Comparison of ENCODE assay signal across 31 mouse cellular contexts in genomic region chr9:118887734-118888133, GRCm38 (mm10). TPM values are rescaled to one million over a fixed set of nuclear protein-coding genes. Genes with fewer than 3 reads are reported as not detected.
A peak's percentile ranks its signal among the peaks of the same experiment; 100 is the strongest.
DNase-seq lines count a peak whose midpoint lies in the region; ATAC-seq and TF ChIP-seq lines count a peak whose summit lies in the region.
"Had no signal": no experiment of that assay in that cellular context is flagged by ENCODE, and none has a peak within 500 bp of the region (broad histone marks: within the 10 kb centered on the region; RNA-seq: fewer than 3 reads in every experiment).

No protein-coding gene starts in this region.

- H3K79me2 ChIP-seq in heart, adult 2 months (replicated peaks; ENCODE audit: control insufficient read depth, insufficient read depth, low read length), result no peaks in the 10 kb centered on the region
- no peaks in the 10 kb centered on the region for H3K79me2 ChIP-seq in MEL (ENCODE audit: control insufficient read depth, insufficient read depth, low read length, poor library complexity)

- TF ChIP-seq CTCF in heart, adult 2 months (IDR thresholded peaks at IDR 0.05), result peak; percentile 45
- TF ChIP-seq CTCF in liver, postnatal 0 days (IDR thresholded peaks at IDR 0.05; ENCODE audit: low read depth), result peak; percentile 22; the same call in 1 of the 2 replicates
- TF ChIP-seq CTCF in spleen, adult 2 months (IDR thresholded peaks at IDR 0.05; ENCODE audit: extremely low read depth, insufficient read depth, insufficient read length, insufficient replicate concordance), result peak; percentile 7; the same call in 1 of the 2 replicates
- peak; percentile 14 to 37 (median 27); a peak in 5 of 6 replicates for TF ChIP-seq CTCF in MEL (IDR thresholded peaks at IDR 0.05 in 2 of 3, conservative IDR thresholded peaks at IDR 0.05 in 1 of 3; ENCODE audit: control insufficient read depth in 1 of 3, insufficient read depth in 1 of 3, low read depth in 2 of 3, low read length in 3 of 3, poor library complexity in 1 of 3, severe bottlenecking in 1 of 3)

- TF ChIP-seq EP300 in heart, adult 2 months (IDR thresholded peaks at IDR 0.05; ENCODE audit: insufficient read depth, low read depth, low read length), result no peak
- TF ChIP-seq EP300 in liver, postnatal 0 days (IDR thresholded peaks at IDR 0.05; ENCODE audit: low read depth), result no peak
- TF ChIP-seq EP300 in MEL (IDR thresholded peaks at IDR 0.05; ENCODE audit: low read depth in 1 of 2, low read length in 2 of 2), result no peak

- intact Hi-C loops in heart, adult 2 months (cut with DNase I), result no loop called here
- intact Hi-C loops in left cerebral cortex, postnatal 36 days (cut with DNase I), result no loop called here

- ATAC-seq in liver, postnatal 0 days, result no peak
- ATAC-seq in liver, embryonic 11.5 days (replicated peaks; ENCODE audit: low FRiP score), result no peak
- ATAC-seq: activated CD4-positive, CD25-positive, alpha-beta regulatory T cell, adult 4 months; forebrain, postnatal 0 days; inflammation-experienced regulatory T-cells, adult 6 months; midbrain, embryonic 16.5 days had no signal

- H3K9ac ChIP-seq in heart, adult 2 months (ENCODE audit: low read depth, low read length), result no peak overlapping the region
- no peak overlapping the region for H3K9ac ChIP-seq in liver, postnatal 0 days (replicated peaks)
- H3K9ac ChIP-seq in liver, embryonic 11.5 days (ENCODE audit: low read depth, low read length), result no peak overlapping the region
- no peak overlapping the region for H3K9ac ChIP-seq in MEL (ENCODE audit: control insufficient read depth, low read depth, low read length, poor library complexity, severe bottlenecking)
- H3K9ac ChIP-seq: embryonic facial prominence, embryonic 15.5 days; forebrain, embryonic 12.5 days; forebrain, postnatal 0 days; hindbrain, embryonic 15.5 days; limb, embryonic 13.5 days; liver, embryonic 13.5 days; neural tube, embryonic 12.5 days had no signal

- H3K36me3 ChIP-seq in heart, adult 2 months (ENCODE audit: control insufficient read depth, insufficient read depth, low read length), result no peaks in the 10 kb centered on the region
- H3K36me3 ChIP-seq in liver, postnatal 0 days (replicated peaks; ENCODE audit: insufficient read depth, low read length), result no peaks in the 10 kb centered on the region
- H3K36me3 ChIP-seq in liver, embryonic 11.5 days (ENCODE audit: control insufficient read depth, insufficient read depth, low read length), result no peaks in the 10 kb centered on the region
- H3K36me3 ChIP-seq in spleen, adult 2 months (ENCODE audit: control insufficient read depth, insufficient read depth, low read length), result no peaks in the 10 kb centered on the region
- peaks cover 0 to 5% of the 10 kb centered on the region in 2 experiments; a peak in 2 of 4 replicates for H3K36me3 ChIP-seq in MEL (ENCODE audit: control insufficient read depth in 1 of 2, insufficient read depth in 2 of 2, low read length in 2 of 2)
- H3K36me3 ChIP-seq: forebrain, embryonic 12.5 days; hindbrain, embryonic 15.5 days; liver, embryonic 13.5 days; midbrain, embryonic 10.5 days; neural tube, embryonic 12.5 days had no signal

- no peak for DNase-seq in heart, adult 2 months
- no peak for DNase-seq in heart, adult 9 months (ENCODE audit: low spot score in 2 of 2)
- DNase-seq in liver, postnatal 0 days, result no peak
- no peak for DNase-seq in liver, embryonic 11.5 days (ENCODE audit: low spot score)
- DNase-seq in spleen, adult 2 months (ENCODE audit: low read depth in 1 of 2, low spot score in 2 of 2), result no peak
- no peak for DNase-seq in spleen, postnatal 4 days (ENCODE audit: low spot score in 2 of 2)
- no peak for DNase-seq in MEL (ENCODE audit: low read depth, low spot score)
- no peak for DNase-seq in left cerebral cortex, postnatal 36 days (ENCODE audit: low spot score in 2 of 2)
- DNase-seq: adrenal gland, adult 8-10 months; cerebellum, adult 8-10 months; cerebellum, postnatal 25 days; forebrain, postnatal 0 days; kidney, adult 2 months; kidney, postnatal 10 days; layer of hippocampus, adult 9-11 months; liver, embryonic 13.5 days; right cerebral cortex, adult 18-20 months; spleen, adult 18-20 months; thymus, postnatal 25 days had no signal

- 93% methylated on average over 8 of the region's 8 CpGs for WGBS in heart, adult 2 months
- 89% methylated on average over 8 of the region's 8 CpGs for WGBS in liver, postnatal 0 days (ENCODE audit: insufficient replicate concordance)
- 93% methylated on average over 8 of the region's 8 CpGs for WGBS in liver, embryonic 11.5 days
- WGBS in spleen, adult 2 months, result 91% methylated on average over 8 of the region's 8 CpGs

- no peak for TF ChIP-seq POLR2A in heart, adult 2 months (IDR thresholded peaks at IDR 0.05; ENCODE audit: insufficient read depth, low read depth, low read length)
- TF ChIP-seq POLR2A in spleen, adult 2 months (IDR thresholded peaks at IDR 0.05; ENCODE audit: low read depth, low read length), result no peak
- no peak for TF ChIP-seq POLR2A in MEL (IDR thresholded peaks at IDR 0.05; ENCODE audit: control insufficient read depth in 1 of 2, insufficient read depth in 1 of 2, low read depth in 1 of 2, low read length in 2 of 2, poor library complexity in 1 of 2)

- H3K9me3 ChIP-seq in liver, postnatal 0 days (ENCODE audit: low read length), result no peaks in the 10 kb centered on the region
- H3K9me3 ChIP-seq in liver, embryonic 11.5 days (ENCODE audit: control insufficient read depth, low read length), result no peaks in the 10 kb centered on the region
- no peaks in the 10 kb centered on the region for H3K9me3 ChIP-seq in MEL (replicated peaks; ENCODE audit: insufficient read depth, low read length)
- H3K9me3 ChIP-seq: embryonic facial prominence, embryonic 10.5 days; embryonic facial prominence, embryonic 15.5 days; forebrain, embryonic 12.5 days; hindbrain, embryonic 10.5 days; hindbrain, embryonic 15.5 days; limb, embryonic 13.5 days; liver, embryonic 13.5 days; midbrain, embryonic 10.5 days; neural tube, embryonic 12.5 days had no signal

- H3K27ac ChIP-seq in heart, adult 2 months, result no peak overlapping the region; the same call in 1 of the 2 replicates
- no peak overlapping the region for H3K27ac ChIP-seq in liver, postnatal 0 days (ENCODE audit: low read depth)
- H3K27ac ChIP-seq in liver, embryonic 11.5 days (ENCODE audit: low read depth, low read length), result no peak overlapping the region
- no peak overlapping the region for H3K27ac ChIP-seq in spleen, adult 2 months (ENCODE audit: insufficient read depth, low read length)
- no peak overlapping the region for H3K27ac ChIP-seq in MEL (ENCODE audit: control insufficient read depth, low read depth, low read length)
- H3K27ac ChIP-seq: embryonic facial prominence, embryonic 10.5 days; embryonic facial prominence, embryonic 15.5 days; forebrain, embryonic 12.5 days; hindbrain, embryonic 10.5 days; hindbrain, embryonic 15.5 days; limb, embryonic 13.5 days; liver, embryonic 13.5 days; midbrain, embryonic 10.5 days; neural tube, embryonic 12.5 days had no signal

- no peak overlapping the region for H3K4me3 ChIP-seq in heart, adult 2 months
- H3K4me3 ChIP-seq in liver, postnatal 0 days (ENCODE audit: low read depth, low read length), result no peak overlapping the region
- no peak overlapping the region for H3K4me3 ChIP-seq in liver, embryonic 11.5 days (ENCODE audit: low read depth, low read length)
- no peak overlapping the region for H3K4me3 ChIP-seq in spleen, adult 2 months (ENCODE audit: extremely low read depth, insufficient read depth, insufficient read length)
- H3K4me3 ChIP-seq in MEL (ENCODE audit: control insufficient read depth in 1 of 2, insufficient read depth in 1 of 2, low read depth in 2 of 2, low read length in 2 of 2), result no peak overlapping the region
- H3K4me3 ChIP-seq: embryonic facial prominence, embryonic 10.5 days; embryonic facial prominence, embryonic 15.5 days; forebrain, embryonic 12.5 days; hindbrain, embryonic 10.5 days; hindbrain, embryonic 15.5 days; limb, embryonic 13.5 days; liver, embryonic 13.5 days; midbrain, embryonic 10.5 days; myocyte; neural tube, embryonic 12.5 days had no signal

- peaks cover 3% of the 10 kb centered on the region for H3K4me1 ChIP-seq in heart, adult 2 months (ENCODE audit: control insufficient read depth, insufficient read depth, low read length)
- no peaks in the 10 kb centered on the region for H3K4me1 ChIP-seq in liver, postnatal 0 days (ENCODE audit: insufficient read depth)
- H3K4me1 ChIP-seq in liver, embryonic 11.5 days (replicated peaks; ENCODE audit: control insufficient read depth, insufficient read depth, low read length), result peaks cover 6% of the 10 kb centered on the region
- no peaks in the 10 kb centered on the region for H3K4me1 ChIP-seq in spleen, adult 2 months (ENCODE audit: control insufficient read depth, insufficient read depth, insufficient read length)
- peaks cover 0 to 14% of the 10 kb centered on the region in 2 experiments; a peak in 3 of 4 replicates for H3K4me1 ChIP-seq in MEL (ENCODE audit: control insufficient read depth in 1 of 2, insufficient read depth in 2 of 2, low read length in 2 of 2)
- H3K4me1 ChIP-seq: liver, embryonic 13.5 days had no signal

- no peak overlapping the region for H3K4me2 ChIP-seq in liver, postnatal 0 days (ENCODE audit: low read depth, low read length)
- no peak overlapping the region for H3K4me2 ChIP-seq in liver, embryonic 11.5 days
- H3K4me2 ChIP-seq: embryonic facial prominence, embryonic 15.5 days; forebrain, embryonic 12.5 days; hindbrain, embryonic 15.5 days; limb, embryonic 13.5 days; liver, embryonic 13.5 days; neural tube, embryonic 12.5 days had no signal

- no peaks in the 10 kb centered on the region for H3K27me3 ChIP-seq in heart, adult 2 months (ENCODE audit: control insufficient read depth, insufficient read depth, low read length)
- H3K27me3 ChIP-seq in liver, postnatal 0 days (ENCODE audit: insufficient read depth, low read length), result no peaks in the 10 kb centered on the region
- H3K27me3 ChIP-seq in liver, embryonic 11.5 days (replicated peaks; ENCODE audit: control insufficient read depth, insufficient read depth, low read length), result no peaks in the 10 kb centered on the region
- H3K27me3 ChIP-seq in spleen, adult 2 months (ENCODE audit: control insufficient read depth, insufficient read depth, low read length), result no peaks in the 10 kb centered on the region
- no peaks in the 10 kb centered on the region for H3K27me3 ChIP-seq in MEL (ENCODE audit: control insufficient read depth in 1 of 2, insufficient read depth in 2 of 2, low read length in 2 of 2)
- H3K27me3 ChIP-seq: embryonic facial prominence, embryonic 15.5 days; forebrain, embryonic 12.5 days; hindbrain, embryonic 15.5 days; limb, embryonic 13.5 days; liver, embryonic 13.5 days; neural tube, embryonic 12.5 days had no signal

- TF ChIP-seq RAD21 in MEL (IDR thresholded peaks at IDR 0.05; ENCODE audit: low read depth, low read length), result no peak

RNA-seq across cellular contexts. Expression of gene Ctdspl, which starts 38.5 kb away (rescaled TPM):
- 1 to 10 TPM; 9.0 to 9.7 TPM for total RNA-seq in heart, adult 2 months (2021)
- polyA plus RNA-seq in heart, adult 2 months (2012; rRNA removed), result 8.5 and 9.6 TPM in 2 replicates
- polyA plus RNA-seq in liver, postnatal 0 days (2015; fragmentation: Nextera tagmentation; extraction: Ambion mirVana), result 2.2 and 2.4 TPM in 2 replicates
- polyA plus RNA-seq in liver, embryonic 11.5 days (2014; fragmentation: Nextera tagmentation; extraction: Ambion mirVana), result 8.2 and 8.4 TPM in 2 replicates
- polyA plus RNA-seq in spleen, adult 2 months (2012; rRNA removed), result 6.8 and 6.9 TPM in 2 replicates
- total RNA-seq in MEL (2012; rRNA removed), result 15.3 and 15.9 TPM in 2 replicates
- 10 to 100 TPM in 1 of 2 experiments, not detected in 1; 20.7 TPM for polyA plus RNA-seq in MEL (2012; ENCODE audit: insufficient read depth in 1 of 2, insufficient read length in 2 of 2, low read depth in 1 of 2, low replicate concordance in 2 of 2, missing spikeins in 1 of 2)
- 10 to 100 TPM; 34.4 to 38.3 TPM for total RNA-seq in left cerebral cortex, postnatal 36 days (2021)
